ENCODE assay signal across 16 mouse cellular contexts in the genomic region with DNA sequence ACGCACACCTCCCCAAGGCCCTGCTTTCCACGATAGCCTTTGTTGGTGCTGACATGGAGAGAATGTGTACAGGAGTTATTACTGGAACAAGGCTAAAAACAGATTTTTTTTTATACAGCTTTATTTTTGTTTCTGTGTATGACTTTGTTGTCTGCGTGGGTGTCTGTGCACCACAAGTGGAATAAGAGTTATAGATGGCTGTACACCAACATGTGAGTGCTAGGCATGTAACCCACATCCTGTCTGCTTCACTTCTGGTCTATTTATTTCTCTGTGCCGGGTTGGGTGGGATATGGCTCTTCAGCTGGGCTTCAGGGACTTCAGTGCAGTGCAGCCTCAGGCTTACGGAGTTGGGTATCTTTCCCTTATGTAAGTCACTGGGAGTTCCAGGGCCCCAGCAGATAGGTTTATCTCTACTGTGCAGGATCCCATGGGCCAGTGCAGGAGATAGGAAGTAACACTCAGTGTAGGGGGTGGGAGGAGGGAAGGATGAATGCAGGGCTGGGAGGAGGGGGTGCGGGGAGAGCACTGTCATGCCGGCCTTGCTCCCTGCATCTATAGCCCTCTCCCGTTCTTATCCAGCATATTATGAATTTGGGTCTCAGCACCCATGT. TPM values are rescaled to one million over a fixed set of nuclear protein-coding genes. Genes with fewer than 3 reads are reported as not detected.
DNase-seq lines count a peak whose midpoint lies in the region; ATAC-seq lines count a peak whose summit lies in the region.
"Had no signal": no experiment of that assay in that cellular context is flagged by ENCODE, and none has a peak within 500 bp of the region (broad histone marks: within the 10 kb centered on the region; RNA-seq: fewer than 3 reads in every experiment).

No protein-coding gene starts in this region.

- peak; percentile 31 for DNase-seq in MEL-GATA-1-ER (ENCODE audit: extremely low read depth, low read depth)
- peak; percentile 13 to 16 for DNase-seq in natural killer cell, adult 2 months (ENCODE audit: low spot score in 2 of 2)
- no peak for DNase-seq in urinary bladder, postnatal 14 days (ENCODE audit: low spot score)
- no peak for DNase-seq in adrenal gland, postnatal 14 days
- DNase-seq: cerebellum, postnatal 10 days; lung, postnatal 4 days; spleen, adult 18-20 months had no signal

- no peak overlapping the region for H3K9ac ChIP-seq in intestine, embryonic 16.5 days (ENCODE audit: low read depth, low read length)
- H3K9ac ChIP-seq in intestine, embryonic 15.5 days: no peak overlapping the region
- no peak overlapping the region for H3K9ac ChIP-seq in hindbrain, embryonic 13.5 days
- H3K9ac ChIP-seq: heart, embryonic 13.5 days; hindbrain, embryonic 14.5 days; limb, embryonic 13.5 days had no signal

- ATAC-seq in intestine, embryonic 16.5 days: peak; percentile 46; the same call in 1 of the 2 replicates
- ATAC-seq in intestine, embryonic 15.5 days: no peak
- peak; percentile 96 for ATAC-seq in inflammation-experienced regulatory T-cells, adult 6 months
- no peak for ATAC-seq in hindbrain, embryonic 13.5 days (ENCODE audit: low FRiP score)

- H3K4me1 ChIP-seq in intestine, embryonic 16.5 days (ENCODE audit: control insufficient read depth, insufficient read depth, low read length): no peaks in the 10 kb centered on the region
- H3K4me1 ChIP-seq in intestine, embryonic 15.5 days (replicated peaks): no peaks in the 10 kb centered on the region
- no peaks in the 10 kb centered on the region for H3K4me1 ChIP-seq in hindbrain, embryonic 13.5 days (replicated peaks)
- H3K4me1 ChIP-seq: heart, embryonic 13.5 days; limb, embryonic 13.5 days had no signal

- 91% methylated on average over 8 of the region's 8 CpGs for WGBS in intestine, embryonic 16.5 days
- 89% methylated on average over 8 of the region's 8 CpGs for WGBS in intestine, embryonic 15.5 days
- 89% methylated on average over 8 of the region's 8 CpGs for WGBS in hindbrain, embryonic 13.5 days

- H3K4me2 ChIP-seq in intestine, embryonic 16.5 days (ENCODE audit: low read depth, low read length): no peak overlapping the region
- H3K4me2 ChIP-seq in intestine, embryonic 15.5 days (replicated peaks): no peak overlapping the region
- H3K4me2 ChIP-seq in hindbrain, embryonic 13.5 days: no peak overlapping the region
- H3K4me2 ChIP-seq: heart, embryonic 13.5 days; hindbrain, embryonic 14.5 days; limb, embryonic 13.5 days had no signal

- no peaks in the 10 kb centered on the region for H3K9me3 ChIP-seq in intestine, embryonic 16.5 days (ENCODE audit: control insufficient read depth, low read length)
- H3K9me3 ChIP-seq in intestine, embryonic 15.5 days: no peaks in the 10 kb centered on the region
- no peaks in the 10 kb centered on the region for H3K9me3 ChIP-seq in hindbrain, embryonic 13.5 days
- H3K9me3 ChIP-seq: heart, embryonic 13.5 days; limb, embryonic 13.5 days had no signal

- H3K27ac ChIP-seq in intestine, embryonic 16.5 days (ENCODE audit: low read length): no peak overlapping the region
- H3K27ac ChIP-seq in intestine, embryonic 15.5 days: no peak overlapping the region
- H3K27ac ChIP-seq in hindbrain, embryonic 13.5 days: no peak overlapping the region
- H3K27ac ChIP-seq: heart, embryonic 13.5 days; hindbrain, embryonic 14.5 days; kidney, postnatal 0 days; limb, embryonic 13.5 days had no signal

- no peaks in the 10 kb centered on the region for H3K27me3 ChIP-seq in intestine, embryonic 16.5 days (replicated peaks; ENCODE audit: control insufficient read depth, insufficient read depth, low read length)
- H3K27me3 ChIP-seq in intestine, embryonic 15.5 days (replicated peaks): no peaks in the 10 kb centered on the region
- no peaks in the 10 kb centered on the region for H3K27me3 ChIP-seq in hindbrain, embryonic 13.5 days
- H3K27me3 ChIP-seq: heart, embryonic 13.5 days; limb, embryonic 13.5 days had no signal

- H3K36me3 ChIP-seq in intestine, embryonic 16.5 days (ENCODE audit: control insufficient read depth, insufficient read depth, low read length): peaks cover 20% of the 10 kb centered on the region
- H3K36me3 ChIP-seq in intestine, embryonic 15.5 days: peaks cover 41% of the 10 kb centered on the region
- H3K36me3 ChIP-seq in hindbrain, embryonic 13.5 days: peaks cover 90% of the 10 kb centered on the region

- no peak overlapping the region for H3K4me3 ChIP-seq in intestine, embryonic 16.5 days (ENCODE audit: low read length)
- H3K4me3 ChIP-seq in intestine, embryonic 15.5 days (replicated peaks): no peak overlapping the region
- no peak overlapping the region for H3K4me3 ChIP-seq in hindbrain, embryonic 13.5 days
- H3K4me3 ChIP-seq: heart, embryonic 13.5 days; limb, embryonic 13.5 days had no signal

RNA-seq across cellular contexts. Expression of gene Zfp473, which starts 21.8 kb away (rescaled TPM):
- 1.8 and 2.0 TPM in 2 replicates for polyA plus RNA-seq in intestine, embryonic 16.5 days (2015; fragmentation: Nextera tagmentation; extraction: Ambion mirVana)
- polyA plus RNA-seq in intestine, embryonic 15.5 days (2015; fragmentation: Nextera tagmentation; extraction: Ambion mirVana): 2.0 and 2.5 TPM in 2 replicates
- 1 to 10 TPM in 1 of 3 experiments, under 1 TPM in 2; 0.16 to 2.1 (median 0.93) TPM for polyA plus RNA-seq in inflammation-experienced regulatory T-cells, adult 6 months (2017; shearing (Covaris generic))
- 0.78 and 0.91 TPM in 2 replicates for polyA plus RNA-seq in hindbrain, embryonic 13.5 days (2015; fragmentation: Nextera tagmentation; extraction: Ambion mirVana)
- total RNA-seq in adrenal gland, postnatal 14 days (2021): 0.79 and 1.3 TPM in 2 replicates
- total RNA-seq: gastrocnemius, adult 18-20 months had no signal

RNA-seq across cellular contexts. Expression of gene Vrk3, which starts 24.5 kb away (rescaled TPM):
- 47.3 and 48.5 TPM in 2 replicates for polyA plus RNA-seq in intestine, embryonic 16.5 days (2015; fragmentation: Nextera tagmentation; extraction: Ambion mirVana)
- polyA plus RNA-seq in intestine, embryonic 15.5 days (2015; fragmentation: Nextera tagmentation; extraction: Ambion mirVana): 36.0 and 39.4 TPM in 2 replicates
- 10 to 100 TPM; 66.6 to 71.2 (median 69.7) TPM for polyA plus RNA-seq in inflammation-experienced regulatory T-cells, adult 6 months (2017; shearing (Covaris generic))
- polyA plus RNA-seq in hindbrain, embryonic 13.5 days (2015; fragmentation: Nextera tagmentation; extraction: Ambion mirVana): 28.4 and 33.0 TPM in 2 replicates
- 34.3 and 52.4 TPM in 2 replicates for total RNA-seq in adrenal gland, postnatal 14 days (2021)

RNA-seq across cellular contexts. Expression of gene Nup62, which starts 43.2 kb away (rescaled TPM):
- 78.7 and 87.8 TPM in 2 replicates for polyA plus RNA-seq in intestine, embryonic 16.5 days (2015; fragmentation: Nextera tagmentation; extraction: Ambion mirVana)
- polyA plus RNA-seq in intestine, embryonic 15.5 days (2015; fragmentation: Nextera tagmentation; extraction: Ambion mirVana): 87.4 and 89.2 TPM in 2 replicates
- polyA plus RNA-seq in inflammation-experienced regulatory T-cells, adult 6 months (2017; shearing (Covaris generic)): 10 to 100 TPM; 30.8 to 60.2 (median 32.2) TPM
- 47.6 and 47.9 TPM in 2 replicates for polyA plus RNA-seq in hindbrain, embryonic 13.5 days (2015; fragmentation: Nextera tagmentation; extraction: Ambion mirVana)
- total RNA-seq in adrenal gland, postnatal 14 days (2021): 45.7 and 59.1 TPM in 2 replicates

RNA-seq across cellular contexts. Expression of gene Il4i1, which starts 43.5 kb away (rescaled TPM):
- 1.5 and 1.8 TPM in 2 replicates for polyA plus RNA-seq in intestine, embryonic 16.5 days (2015; fragmentation: Nextera tagmentation; extraction: Ambion mirVana)
- polyA plus RNA-seq in intestine, embryonic 15.5 days (2015; fragmentation: Nextera tagmentation; extraction: Ambion mirVana): 0.78 and 1.5 TPM in 2 replicates
- 1 to 10 TPM; 1.9 to 4.2 (median 2.1) TPM for polyA plus RNA-seq in inflammation-experienced regulatory T-cells, adult 6 months (2017; shearing (Covaris generic))
- 1.6 and 1.7 TPM in 2 replicates for polyA plus RNA-seq in hindbrain, embryonic 13.5 days (2015; fragmentation: Nextera tagmentation; extraction: Ambion mirVana)
- total RNA-seq in adrenal gland, postnatal 14 days (2021): 2.0 and 13.8 TPM in 2 replicates

RNA-seq across cellular contexts. Expression of gene Atf5, which starts 43.8 kb away (rescaled TPM):
- polyA plus RNA-seq in intestine, embryonic 16.5 days (2015; fragmentation: Nextera tagmentation; extraction: Ambion mirVana): 4.9 and 5.5 TPM in 2 replicates
- 6.2 and 6.6 TPM in 2 replicates for polyA plus RNA-seq in intestine, embryonic 15.5 days (2015; fragmentation: Nextera tagmentation; extraction: Ambion mirVana)
- polyA plus RNA-seq in inflammation-experienced regulatory T-cells, adult 6 months (2017; shearing (Covaris generic)): under 1 TPM in 1 of 3 experiments, not detected in 2; 0.41 TPM
- 3.5 and 4.2 TPM in 2 replicates for polyA plus RNA-seq in hindbrain, embryonic 13.5 days (2015; fragmentation: Nextera tagmentation; extraction: Ambion mirVana)
- 147 and 165 TPM in 2 replicates for total RNA-seq in adrenal gland, postnatal 14 days (2021)

Comparison
In these comparisons a context has a peak if more than half of its experiments do, and no peak if none do; other contexts are left out.
1. ATAC-seq: peak in intestine, embryonic 16.5 days (single experiment) and inflammation-experienced regulatory T-cells, adult 6 months (single experiment); none in intestine, embryonic 15.5 days (single experiment) and hindbrain, embryonic 13.5 days (single experiment).
2. DNase-seq: peak in MEL-GATA-1-ER (single experiment) and natural killer cell, adult 2 months (2 of 2); none in urinary bladder, postnatal 14 days (single experiment) and adrenal gland, postnatal 14 days (single experiment).